Mouse (Mus musculus) brown adipose tissue, adult 24 weeks (tissue): Measurements from ENCODE around the gene Casp8ap2. TPM values are rescaled to one million over a fixed set of nuclear protein-coding genes. Genes with fewer than 3 reads are reported as not detected.

Experiments
- H3K27ac ChIP-seq: fragments of 200-500 bp; replicated peaks from 2 replicates; pipeline ENCODE4 v1.5.1; 2012; ENCODE audit warnings: low read depth, mild to moderate bottlenecking, low read length
- H3K4me1 ChIP-seq: fragments of 200-500 bp; 2 replicates; pipeline ENCODE4 v1.6.1; 2012; ENCODE audit warnings: low read length, mixed read lengths; ENCODE audit not compliant: control insufficient read depth, insufficient read depth, insufficient read length
- H3K4me3 ChIP-seq: fragments of 200-500 bp; 2 replicates; pipeline ENCODE4 v1.5.1; 2012; ENCODE audit warnings: low read depth, mild to moderate bottlenecking, low read length, moderate library complexity; ENCODE audit not compliant: insufficient read depth
- polyA plus RNA-seq: library from polyadenylated mRNA; stranded (reverse); fragments of >200 nt; gene quantifications from 2 replicates; pipeline ENCODE4 v1.2.4, GENCODE M21; 2012; ENCODE audit not compliant: missing spikeins, insufficient read depth, insufficient read length

Casp8ap2 gene
- polyA plus RNA-seq, 1 experiment: 5.1 TPM

- H3K4me1 ChIP-seq: no peaks in the 10 kb centered on the region
- H3K27ac ChIP-seq: no peak within 1 kb of the TSS
- H3K4me3 ChIP-seq: no peak within 1 kb of the TSS
Observed at GRCm38 (mm10) chr4:32602660-32603059, 12.6 kb upstream of the Casp8ap2 start, which contains the start of gene Gja10. Gene Gja10, minus strand, starts transcription at chr4:32602760.

- Histone ChIP-seq H3K4me3 (no peak overlapping the region), H3K27ac (no peak overlapping the region), H3K4me1 (no peaks in the 10 kb centered on the region)
Observed at GRCm38 (mm10) chr4:32621637-32622036, 6.4 kb downstream of the Casp8ap2 start.

GRCm38 (mm10) chr4:32651669-32652068 lies 36.4 kb downstream of the Casp8ap2 start:
- Histone ChIP-seq H3K27ac (no peak overlapping the region), H3K4me1 (no peaks in the 10 kb centered on the region)

GRCm38 (mm10) chr4:32656146-32656904 lies 41.1 kb downstream of the Casp8ap2 start:
- H3K4me3 ChIP-seq: peak overlapping the region; percentile 82
- peak overlapping the region; percentile 96 for H3K27ac ChIP-seq
- H3K4me1 ChIP-seq: no peaks in the 10 kb centered on the region

More at GRCm38 (mm10) chr4:32651669-32652068, 36.4 kb downstream of the Casp8ap2 start:
- no peak overlapping the region for H3K4me3 ChIP-seq

- Histone ChIP-seq H3K4me3 (peak within 1 kb of the TSS; percentile 82), H3K27ac (peak within 1 kb of the TSS; percentile 96), H3K4me1 (no peaks in the 10 kb centered on the region)
Observed at GRCm38 (mm10) chr4:32656918-32657662, 41.8 kb downstream of the Casp8ap2 start, which contains the start of gene Mdn1. Gene Mdn1, plus strand, starts transcription at chr4:32657119.

- no peak overlapping the region for H3K4me3 ChIP-seq
- H3K27ac ChIP-seq: no peak overlapping the region
- H3K4me1 ChIP-seq: no peaks in the 10 kb centered on the region
Observed at GRCm38 (mm10) chr4:32665843-32666242, 50.6 kb downstream of the Casp8ap2 start.

GRCm38 (mm10) chr4:32668291-32668690 lies 53.0 kb downstream of the Casp8ap2 start:
- H3K27ac ChIP-seq: no peak overlapping the region
- no peaks in the 10 kb centered on the region for H3K4me1 ChIP-seq
- H3K4me3 ChIP-seq: no peak overlapping the region

GRCm38 (mm10) chr4:32669825-32670224 lies 54.6 kb downstream of the Casp8ap2 start:
- Histone ChIP-seq H3K4me1 (no peaks in the 10 kb centered on the region), H3K4me3 (no peak overlapping the region), H3K27ac (no peak overlapping the region)

GRCm38 (mm10) chr4:32674025-32674424 lies 58.8 kb downstream of the Casp8ap2 start:
- Histone ChIP-seq H3K4me1 (no peaks in the 10 kb centered on the region), H3K27ac (no peak overlapping the region), H3K4me3 (no peak overlapping the region)

- Histone ChIP-seq H3K4me3 (no peak overlapping the region), H3K4me1 (no peaks in the 10 kb centered on the region), H3K27ac (no peak overlapping the region)
Observed at GRCm38 (mm10) chr4:32677471-32677870, 62.2 kb downstream of the Casp8ap2 start.

GRCm38 (mm10) chr4:32680843-32681242 lies 65.6 kb downstream of the Casp8ap2 start:
- no peak overlapping the region for H3K4me3 ChIP-seq
- H3K4me1 ChIP-seq: no peaks in the 10 kb centered on the region

GRCm38 (mm10) chr4:32682471-32682870 lies 67.2 kb downstream of the Casp8ap2 start:
- no peak overlapping the region for H3K27ac ChIP-seq
- H3K4me1 ChIP-seq: no peaks in the 10 kb centered on the region
- H3K4me3 ChIP-seq: no peak overlapping the region

More at GRCm38 (mm10) chr4:32680843-32681242, 65.6 kb downstream of the Casp8ap2 start:
- no peak overlapping the region for H3K27ac ChIP-seq

- H3K27ac ChIP-seq: no peak overlapping the region
- H3K4me1 ChIP-seq: no peaks in the 10 kb centered on the region
- H3K4me3 ChIP-seq: no peak overlapping the region
Observed at GRCm38 (mm10) chr4:32683061-32683582, 67.9 kb downstream of the Casp8ap2 start.
